Mouse (Mus musculus): ENCODE data around the gene Lsg1. TPM values are rescaled to one million over a fixed set of nuclear protein-coding genes. Genes with fewer than 3 reads are reported as not detected.

Lsg1 gene
- polyA plus RNA-seq, 1 experiment from 2014 or later: 23.1 TPM

DNA sequence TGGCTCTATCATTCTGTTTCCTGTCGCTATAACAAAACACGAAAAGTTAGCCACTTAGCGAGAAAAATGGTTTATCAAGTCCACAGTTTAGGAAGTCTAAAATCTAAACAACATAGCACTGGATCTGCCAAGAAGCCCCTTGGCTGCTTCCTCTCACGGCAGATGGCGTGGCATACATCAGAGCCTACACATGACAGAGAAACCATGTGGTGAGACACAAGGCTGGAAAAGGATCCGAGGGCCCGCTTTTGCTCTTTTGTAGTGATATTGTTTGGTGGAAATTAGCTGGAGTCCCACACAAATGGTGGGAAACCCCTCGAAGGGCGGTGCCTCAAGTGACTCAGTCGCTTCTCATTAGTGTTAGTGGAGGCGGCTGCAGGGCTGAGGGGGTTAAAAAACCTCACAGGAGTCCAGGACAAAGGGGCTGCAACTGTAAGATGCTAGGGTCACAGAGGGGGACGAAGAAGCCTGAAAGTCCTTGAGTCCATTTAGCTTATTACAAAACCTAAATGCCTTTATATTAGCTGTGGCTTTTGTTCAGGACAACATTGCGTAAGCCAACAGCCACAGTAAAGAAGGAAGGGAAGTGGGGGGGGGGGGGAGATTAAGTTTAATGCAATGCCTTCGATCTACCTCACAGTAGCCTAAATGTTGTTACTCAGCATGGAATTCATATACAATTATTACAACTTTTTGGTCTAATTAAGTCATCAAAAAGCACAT, 8.6 kb upstream of the Lsg1 start:
- H3K4me1 ChIP-seq (replicated peaks; ENCODE audit: control insufficient read depth, insufficient read depth, low read length): no peaks in the 10 kb centered on the region
- no peak overlapping the region for H3K4me3 ChIP-seq (ENCODE audit: low read depth, low read length)
- H3K27me3 ChIP-seq (replicated peaks; ENCODE audit: control insufficient read depth, insufficient read depth, low read length): peaks cover 13% of the 10 kb centered on the region
- TF ChIP-seq CTCF (IDR thresholded peaks at IDR 0.05; ENCODE audit: low read depth): no peak
- 60% methylated on average over 14 of the region's 14 CpGs for WGBS
- no peak overlapping the region for H3K4me2 ChIP-seq (replicated peaks; ENCODE audit: low read depth)
- no peak overlapping the region for H3K9ac ChIP-seq (ENCODE audit: low read depth, low read length)
- no peaks in the 10 kb centered on the region for H3K36me3 ChIP-seq (ENCODE audit: control insufficient read depth, insufficient read depth)
- no peak overlapping the region for H3K27ac ChIP-seq (ENCODE audit: low read depth, low read length)
- ATAC-seq: no peak
- H3K9me3 ChIP-seq (ENCODE audit: control insufficient read depth): no peaks in the 10 kb centered on the region

DNA sequence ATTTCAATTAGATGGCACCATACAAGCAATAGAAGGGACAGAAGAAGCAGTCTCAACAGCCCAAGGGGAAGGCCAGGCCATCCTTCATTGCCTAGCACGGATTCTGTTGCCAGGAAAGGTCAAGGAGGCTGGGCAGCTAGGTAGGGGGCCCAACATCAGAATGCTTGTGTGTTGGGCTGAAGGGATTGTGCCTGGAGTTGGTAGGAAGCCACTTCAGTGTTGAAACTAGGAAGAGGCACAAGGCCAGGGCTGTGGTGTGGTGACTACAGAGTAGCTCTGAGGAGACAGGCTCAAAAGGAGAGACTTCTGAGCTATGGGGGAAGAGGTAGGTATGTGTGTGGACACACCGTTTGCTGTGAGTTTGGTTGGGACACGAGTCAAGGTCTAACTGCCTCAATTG, 8.0 kb upstream of the Lsg1 start:
- WGBS: 47% methylated on average over 3 of the region's 3 CpGs
- H3K4me2 ChIP-seq (replicated peaks; ENCODE audit: low read depth): no peak overlapping the region

DNA sequence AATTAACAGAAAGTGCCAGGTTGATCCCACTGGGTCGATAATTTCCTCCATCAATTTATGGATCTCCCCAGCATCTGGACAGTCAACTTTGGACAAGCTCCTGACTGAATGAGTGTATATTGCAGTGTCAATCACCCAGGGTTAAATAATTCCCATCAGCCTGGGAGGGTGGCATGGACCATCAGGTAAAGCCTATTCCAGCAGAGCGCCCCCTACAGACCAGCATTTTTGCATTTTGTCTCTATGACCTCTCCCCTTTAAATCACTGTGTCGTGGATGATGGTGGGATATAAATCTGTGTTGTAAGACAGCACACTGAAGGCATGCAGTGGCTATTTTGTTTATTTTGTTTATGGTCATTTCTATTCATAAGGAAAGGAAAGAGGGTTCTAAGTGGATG, 4.6 kb upstream of the Lsg1 start:
- no peak for ATAC-seq
- Histone ChIP-seq H3K36me3 (ENCODE audit: control insufficient read depth, insufficient read depth) (no peaks in the 10 kb centered on the region), H3K4me1 (replicated peaks; ENCODE audit: control insufficient read depth, insufficient read depth, low read length) (no peaks in the 10 kb centered on the region), H3K27me3 (replicated peaks; ENCODE audit: control insufficient read depth, insufficient read depth, low read length) (peaks cover 4% of the 10 kb centered on the region; the same call in 1 of the 2 replicates), H3K4me2 (replicated peaks; ENCODE audit: low read depth) (no peak overlapping the region), H3K9ac (ENCODE audit: low read depth, low read length) (no peak overlapping the region), H3K9me3 (ENCODE audit: control insufficient read depth) (no peaks in the 10 kb centered on the region), H3K27ac (ENCODE audit: low read depth, low read length) (no peak overlapping the region), H3K4me3 (ENCODE audit: low read depth, low read length) (no peak overlapping the region)
- 51% methylated on average over 3 of the region's 3 CpGs for WGBS
- TF ChIP-seq CTCF (IDR thresholded peaks at IDR 0.05; ENCODE audit: low read depth): peak; percentile 41

More for the DNA sequence above, 8.0 kb upstream of the Lsg1 start:
- H3K4me1 ChIP-seq (replicated peaks; ENCODE audit: control insufficient read depth, insufficient read depth, low read length): no peaks in the 10 kb centered on the region
- no peaks in the 10 kb centered on the region for H3K36me3 ChIP-seq (ENCODE audit: control insufficient read depth, insufficient read depth)
- no peak for ATAC-seq
- H3K27ac ChIP-seq (ENCODE audit: low read depth, low read length): no peak overlapping the region
- no peaks in the 10 kb centered on the region for H3K9me3 ChIP-seq (ENCODE audit: control insufficient read depth)
- no peak overlapping the region for H3K9ac ChIP-seq (ENCODE audit: low read depth, low read length)
- no peak overlapping the region for H3K4me3 ChIP-seq (ENCODE audit: low read depth, low read length)
- H3K27me3 ChIP-seq (replicated peaks; ENCODE audit: control insufficient read depth, insufficient read depth, low read length): peaks cover 7% of the 10 kb centered on the region; the same call in 1 of the 2 replicates
- TF ChIP-seq CTCF (IDR thresholded peaks at IDR 0.05; ENCODE audit: low read depth): no peak

DNA sequence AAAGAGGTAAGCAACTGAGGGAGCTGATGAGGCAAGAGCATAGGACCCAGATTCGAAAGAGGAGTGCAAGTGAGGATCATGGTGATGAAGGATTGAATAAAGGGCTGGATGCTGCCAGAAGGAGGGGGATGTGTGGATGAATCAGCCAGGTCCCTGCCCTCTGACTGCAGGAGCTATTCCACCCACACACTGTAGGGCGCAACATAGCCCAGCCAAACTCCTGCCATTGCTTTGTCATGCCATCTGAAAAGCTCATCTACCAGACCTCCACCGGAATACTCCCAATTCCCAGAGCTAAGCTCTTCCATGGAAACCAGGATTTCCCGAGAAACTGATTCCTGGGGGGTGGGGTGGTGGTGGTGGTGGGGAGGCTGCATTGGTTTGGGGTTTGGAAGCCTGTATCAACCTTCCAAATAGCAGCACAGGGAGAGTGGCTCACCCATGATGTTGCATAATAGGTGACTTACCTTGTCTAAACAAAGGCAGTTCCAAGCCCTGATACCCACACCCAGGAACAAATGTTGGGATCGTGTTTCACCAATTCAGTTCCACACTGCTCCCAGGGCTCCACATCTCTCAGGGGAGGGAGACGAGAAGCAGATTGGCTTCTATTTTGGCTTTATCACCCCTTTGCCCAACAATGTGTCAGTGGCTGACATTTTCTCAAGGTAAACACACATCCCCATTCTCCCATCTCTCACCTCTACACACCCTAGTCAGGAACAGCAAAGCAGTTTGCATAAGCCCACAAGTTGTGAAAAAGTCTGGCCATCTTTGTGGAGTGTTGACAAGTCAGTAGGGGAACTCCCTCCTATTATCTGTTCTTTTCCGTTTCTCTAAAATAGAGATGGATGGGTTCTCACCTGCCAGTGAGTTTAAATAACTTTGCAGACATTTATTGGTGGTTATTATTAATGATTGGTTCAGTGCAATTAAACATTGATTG, 3.1 kb upstream of the Lsg1 start:
- H3K4me3 ChIP-seq (ENCODE audit: low read depth, low read length): no peak overlapping the region
- 0 out of 2 replicates have a peak, but pooled peaks have one; percentile 3 for TF ChIP-seq CTCF (IDR thresholded peaks at IDR 0.05; ENCODE audit: low read depth)
- no peak overlapping the region for H3K27ac ChIP-seq (ENCODE audit: low read depth, low read length)
- H3K9ac ChIP-seq (ENCODE audit: low read depth, low read length): no peak overlapping the region
- no peaks in the 10 kb centered on the region; the same call in 1 of the 2 replicates for H3K36me3 ChIP-seq (ENCODE audit: control insufficient read depth, insufficient read depth)
- no peak for ATAC-seq
- WGBS: 22% methylated on average over 7 of the region's 7 CpGs
- no peak overlapping the region for H3K4me2 ChIP-seq (replicated peaks; ENCODE audit: low read depth)
- H3K9me3 ChIP-seq (ENCODE audit: control insufficient read depth): no peaks in the 10 kb centered on the region
- 0 out of 2 replicates have a peak, but pooled peaks cover 3% of the 10 kb centered on the region for H3K4me1 ChIP-seq (replicated peaks; ENCODE audit: control insufficient read depth, insufficient read depth, low read length)
- no peaks in the 10 kb centered on the region for H3K27me3 ChIP-seq (replicated peaks; ENCODE audit: control insufficient read depth, insufficient read depth, low read length)

DNA sequence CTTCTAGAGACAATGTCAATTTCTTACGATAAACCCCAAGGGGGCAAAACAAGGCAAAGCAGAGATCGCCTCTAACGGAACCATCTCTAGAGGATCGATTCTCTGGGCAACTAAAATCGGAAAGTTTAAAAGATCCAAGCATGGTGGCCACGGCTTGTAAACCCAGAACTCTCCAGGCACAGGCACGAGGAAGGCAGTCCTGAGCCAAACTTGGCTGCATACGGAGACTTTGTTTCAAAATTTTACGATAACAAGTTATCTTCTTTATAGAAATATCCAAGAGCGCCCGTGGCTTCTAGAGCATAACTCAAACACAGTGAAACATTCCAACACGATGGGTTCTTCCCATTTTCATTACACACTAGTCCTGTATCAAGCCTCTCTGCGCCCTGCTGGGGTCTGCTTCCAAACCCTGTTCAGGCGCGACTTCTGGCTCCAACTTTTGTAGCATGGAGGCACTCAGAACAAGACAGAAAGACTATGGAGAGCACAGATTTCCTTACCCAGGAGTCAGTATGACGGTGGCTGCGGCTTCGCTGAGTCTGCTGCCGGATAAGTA, 378 bp downstream of the Lsg1 start:
- Histone ChIP-seq H3K27me3 (replicated peaks; ENCODE audit: control insufficient read depth, insufficient read depth, low read length) (no peaks in the 10 kb centered on the region), H3K9me3 (ENCODE audit: control insufficient read depth) (no peaks in the 10 kb centered on the region), H3K4me3 (ENCODE audit: low read depth, low read length) (peak overlapping the region; percentile 68), H3K4me1 (replicated peaks; ENCODE audit: control insufficient read depth, insufficient read depth, low read length) (0 out of 2 replicates have a peak, but pooled peaks cover 3% of the 10 kb centered on the region), H3K36me3 (ENCODE audit: control insufficient read depth, insufficient read depth) (peaks cover 30% of the 10 kb centered on the region), H3K9ac (ENCODE audit: low read depth, low read length) (peak overlapping the region; percentile 62), H3K27ac (ENCODE audit: low read depth, low read length) (0 out of 2 replicates have a peak overlapping the region, but pooled peaks have one; percentile 5), H3K4me2 (replicated peaks; ENCODE audit: low read depth) (peak overlapping the region; percentile 73)
- no peak for TF ChIP-seq CTCF (IDR thresholded peaks at IDR 0.05; ENCODE audit: low read depth)
- under 1% methylated on average over 19 of the region's 19 CpGs for WGBS
- no peak; the same call in 1 of the 2 replicates for ATAC-seq

DNA sequence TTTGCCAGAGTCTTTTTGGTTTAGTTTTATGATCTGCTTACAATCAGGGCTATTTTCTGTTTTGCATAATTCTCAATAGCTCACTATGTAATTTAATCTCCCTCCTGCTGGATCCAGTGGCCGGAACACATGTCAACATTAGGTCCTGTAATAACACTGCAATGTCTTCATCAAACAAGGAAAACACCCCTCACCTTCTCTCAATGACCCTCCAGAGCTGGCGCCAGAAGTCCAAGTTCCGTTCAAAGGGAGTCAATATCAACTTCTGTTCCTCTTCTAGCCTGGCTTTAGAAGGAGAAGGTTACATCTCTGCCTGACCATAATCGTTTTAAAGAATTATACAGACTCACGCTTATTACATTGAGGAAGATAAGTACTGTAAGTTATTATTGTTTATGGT, 6.6 kb downstream of the Lsg1 start:
- Histone ChIP-seq H3K36me3 (ENCODE audit: control insufficient read depth, insufficient read depth) (peaks cover 91% of the 10 kb centered on the region), H3K4me3 (ENCODE audit: low read depth, low read length) (no peak overlapping the region), H3K9me3 (ENCODE audit: control insufficient read depth) (no peaks in the 10 kb centered on the region), H3K27ac (ENCODE audit: low read depth, low read length) (no peak overlapping the region), H3K27me3 (replicated peaks; ENCODE audit: control insufficient read depth, insufficient read depth, low read length) (no peaks in the 10 kb centered on the region), H3K4me1 (replicated peaks; ENCODE audit: control insufficient read depth, insufficient read depth, low read length) (no peaks in the 10 kb centered on the region), H3K4me2 (replicated peaks; ENCODE audit: low read depth) (no peak overlapping the region), H3K9ac (ENCODE audit: low read depth, low read length) (no peak overlapping the region)
- TF ChIP-seq CTCF (IDR thresholded peaks at IDR 0.05; ENCODE audit: low read depth): no peak
- 87% methylated on average over 5 of the region's 5 CpGs for WGBS
- ATAC-seq: no peak

Measured in intestine, postnatal 0 days (tissue).